Mouse (Mus musculus): Measurements from ENCODE around the gene Ascc2. TPM values are rescaled to one million over a fixed set of nuclear protein-coding genes. Genes with fewer than 3 reads are reported as not detected.
"Not testable (repeated sequence)": the region's sequence is repeated elsewhere in the genome, so short reads cannot be mapped to it uniquely, and the experiment has no call there.

Gene Ascc2
- polyA plus RNA-seq, 1 experiment from 2014 or later, result 36.5 TPM

- Histone ChIP-seq H3K9me3 (replicated peaks) (no peaks in the 10 kb centered on the region), H3K9ac (no peak overlapping the region), H3K27me3 (no peaks in the 10 kb centered on the region), H3K4me3 (replicated peaks) (no peak overlapping the region), H3K4me2 (no peak overlapping the region), H3K36me3 (peaks cover 15% of the 10 kb centered on the region), H3K4me1 (no peaks in the 10 kb centered on the region), H3K27ac (no peak overlapping the region)
- WGBS, result 19% methylated on average over 3 of the region's 3 CpGs
- ATAC-seq (replicated peaks; ENCODE audit: low FRiP score), result no peak
Measured at GRCm38 (mm10) chr11:4687874-4688273, 50.3 kb downstream of the Ascc2 start.

- ATAC-seq (replicated peaks; ENCODE audit: low FRiP score), result no peak
- Histone ChIP-seq H3K9me3 (replicated peaks) (no peaks in the 10 kb centered on the region), H3K27me3 (no peaks in the 10 kb centered on the region), H3K9ac (no peak overlapping the region), H3K4me3 (replicated peaks) (no peak overlapping the region), H3K27ac (no peak overlapping the region), H3K4me2 (no peak overlapping the region), H3K4me1 (no peaks in the 10 kb centered on the region), H3K36me3 (peaks cover 5% of the 10 kb centered on the region)
- WGBS, result 46% methylated on average over 11 of the region's 11 CpGs
Measured at GRCm38 (mm10) chr11:4688632-4689380, 51.3 kb downstream of the Ascc2 start.

DNA sequence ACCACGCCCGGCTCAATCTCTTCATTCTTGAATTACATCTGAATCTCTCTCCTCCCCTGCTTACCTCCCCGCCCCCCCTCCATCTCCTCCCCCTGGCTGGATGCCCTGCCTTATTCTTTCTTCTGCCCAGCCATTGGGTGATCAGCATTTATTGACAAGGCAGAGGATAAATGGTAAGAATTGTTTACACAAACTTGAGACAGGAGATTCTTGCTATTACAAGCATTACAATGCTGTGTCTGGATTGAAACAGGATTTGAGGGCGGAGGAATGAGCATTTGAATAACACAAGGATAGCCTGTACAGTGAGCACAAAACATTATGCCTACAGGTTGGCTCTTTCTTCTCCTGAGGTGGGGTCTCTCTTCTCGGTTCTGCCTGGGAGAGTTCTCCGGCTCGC is 52.8 kb downstream of the Ascc2 start:
- 0 out of 2 replicates have a peak, but pooled peaks cover 7% of the 10 kb centered on the region for H3K9me3 ChIP-seq (replicated peaks)
- WGBS, result 73% methylated on average over 7 of the region's 7 CpGs
- ATAC-seq (replicated peaks; ENCODE audit: low FRiP score), result no peak
- no peak overlapping the region for H3K4me3 ChIP-seq (replicated peaks)
- H3K9ac ChIP-seq, result no peak overlapping the region
- no peak overlapping the region for H3K4me2 ChIP-seq
- no peaks in the 10 kb centered on the region for H3K4me1 ChIP-seq
- H3K27ac ChIP-seq, result no peak overlapping the region
- no peaks in the 10 kb centered on the region for H3K36me3 ChIP-seq
- no peaks in the 10 kb centered on the region for H3K27me3 ChIP-seq

GRCm38 (mm10) chr11:4691213-4691612 is 53.7 kb downstream of the Ascc2 start:
- WGBS, result 66% methylated on average over 10 of the region's 10 CpGs
- ATAC-seq (replicated peaks; ENCODE audit: low FRiP score), result no peak
- no peak overlapping the region for H3K4me3 ChIP-seq (replicated peaks)
- H3K27ac ChIP-seq, result no peak overlapping the region
- H3K27me3 ChIP-seq, result no peaks in the 10 kb centered on the region
- no peaks in the 10 kb centered on the region for H3K36me3 ChIP-seq
- H3K4me1 ChIP-seq, result no peaks in the 10 kb centered on the region
- H3K9ac ChIP-seq, result no peak overlapping the region
- H3K4me2 ChIP-seq, result no peak overlapping the region
- H3K9me3 ChIP-seq (replicated peaks), result 0 out of 2 replicates have a peak, but pooled peaks cover 7% of the 10 kb centered on the region

- H3K4me1 ChIP-seq, result no peaks in the 10 kb centered on the region
Measured at GRCm38 (mm10) chr11:4692162-4692561, 54.6 kb downstream of the Ascc2 start.

DNA sequence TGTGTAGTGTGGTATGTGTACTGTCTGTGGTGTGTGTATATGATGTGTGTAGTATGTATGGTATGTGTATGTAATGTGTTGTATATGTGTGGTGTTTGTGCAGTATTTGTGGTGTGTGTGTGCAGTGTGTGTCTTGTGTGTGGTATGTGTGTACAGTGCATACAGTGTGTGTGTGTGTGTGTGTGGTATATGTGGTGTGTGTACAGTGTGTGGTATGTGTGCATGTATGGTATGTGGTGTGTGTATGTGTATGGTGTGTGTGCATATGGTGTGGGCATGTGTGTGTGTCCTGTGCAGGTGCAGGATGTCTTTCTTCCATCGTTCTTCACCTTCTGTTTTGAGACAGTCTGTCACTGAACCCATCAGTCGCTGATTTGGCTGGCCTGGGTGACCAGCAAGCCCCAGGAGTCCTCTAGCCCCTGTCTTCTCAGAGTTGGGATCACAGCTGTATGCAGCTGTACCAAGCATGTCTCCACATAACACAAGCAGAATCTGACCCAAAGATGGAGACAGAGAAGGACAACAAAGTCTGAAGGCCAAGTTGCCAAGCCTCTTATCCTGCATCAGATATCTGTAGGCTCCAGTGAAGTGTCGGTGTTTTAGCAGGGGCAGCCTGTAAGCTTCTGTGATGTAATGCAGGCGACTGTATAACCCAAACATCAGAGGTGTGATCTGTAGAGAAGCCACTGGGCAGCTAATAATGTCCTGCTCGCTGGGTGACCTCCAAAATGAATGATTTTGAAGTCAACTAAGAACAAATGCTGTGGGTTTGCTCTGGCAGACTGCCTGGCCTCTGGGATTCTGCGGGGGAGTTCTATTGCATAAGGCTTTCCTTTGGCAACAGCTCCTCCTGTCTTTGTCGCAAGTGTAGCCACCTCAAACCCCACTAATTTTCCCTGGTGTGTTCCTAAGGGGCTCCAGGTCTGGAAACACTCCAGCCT is 59.8 kb downstream of the Ascc2 start:
- 0 out of 2 replicates have a peak, but pooled peaks cover 7% of the 10 kb centered on the region for H3K9me3 ChIP-seq (replicated peaks)
- no peak overlapping the region for H3K4me3 ChIP-seq (replicated peaks)
- WGBS, result 49% methylated on average over 7 of the region's 7 CpGs
- H3K9ac ChIP-seq, result no peak overlapping the region
- H3K36me3 ChIP-seq, result peaks cover 20% of the 10 kb centered on the region
- no peaks in the 10 kb centered on the region for H3K4me1 ChIP-seq
- no peak overlapping the region for H3K4me2 ChIP-seq
- no peak overlapping the region for H3K27ac ChIP-seq
- no peak for ATAC-seq (replicated peaks; ENCODE audit: low FRiP score)
- no peaks in the 10 kb centered on the region for H3K27me3 ChIP-seq

More at GRCm38 (mm10) chr11:4692162-4692561, 54.6 kb downstream of the Ascc2 start:
- Histone ChIP-seq H3K27me3 (no peaks in the 10 kb centered on the region), H3K4me2 (no peak overlapping the region), H3K36me3 (no peaks in the 10 kb centered on the region), H3K4me3 (replicated peaks) (no peak overlapping the region), H3K9me3 (replicated peaks) (0 out of 2 replicates have a peak, but pooled peaks cover 7% of the 10 kb centered on the region), H3K27ac (no peak overlapping the region), H3K9ac (no peak overlapping the region)
- no peak for ATAC-seq (replicated peaks; ENCODE audit: low FRiP score)
- WGBS, result 88% methylated on average over 11 of the region's 11 CpGs

GRCm38 (mm10) chr11:4700726-4701125 is 63.2 kb downstream of the Ascc2 start:
- WGBS, result 84% methylated on average over 8 of the region's 8 CpGs

DNA sequence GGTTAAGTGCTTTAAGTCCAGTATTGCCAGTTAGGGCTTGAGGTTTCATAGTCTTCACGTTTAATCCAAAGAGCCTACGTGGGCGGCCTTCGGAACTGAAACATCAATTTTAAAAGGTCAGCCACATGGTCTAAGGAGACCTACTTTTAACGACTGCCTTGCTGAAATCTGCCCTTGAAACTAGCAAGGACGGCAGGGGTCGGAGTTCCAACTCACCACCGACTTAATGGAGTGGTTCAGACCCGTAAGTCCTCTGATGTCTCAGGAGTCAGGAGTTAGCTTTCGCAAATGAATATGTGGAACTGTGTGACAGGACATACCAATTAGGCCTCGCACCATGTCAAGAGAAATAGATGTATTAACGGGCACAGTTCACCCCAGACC is 66.1 kb downstream of the Ascc2 start:
- WGBS, result 3% methylated on average over 12 of the region's 12 CpGs
- Histone ChIP-seq H3K9ac (peak overlapping the region; percentile 85), H3K27me3 (no peaks in the 10 kb centered on the region), H3K4me2 (peak overlapping the region; percentile 79), H3K4me3 (replicated peaks) (peak overlapping the region; percentile 89), H3K27ac (peak overlapping the region; percentile 84), H3K36me3 (peaks cover 23% of the 10 kb centered on the region), H3K9me3 (replicated peaks) (no peaks in the 10 kb centered on the region), H3K4me1 (peaks cover 13% of the 10 kb centered on the region)
- no peak; the same call in 1 of the 2 replicates for ATAC-seq (replicated peaks; ENCODE audit: low FRiP score)

More at GRCm38 (mm10) chr11:4700726-4701125, 63.2 kb downstream of the Ascc2 start:
- Histone ChIP-seq H3K4me1 (peaks cover 13% of the 10 kb centered on the region), H3K4me3 (replicated peaks) (no peak overlapping the region), H3K4me2 (no peak overlapping the region), H3K36me3 (peaks cover 23% of the 10 kb centered on the region), H3K27ac (no peak overlapping the region), H3K9ac (no peak overlapping the region), H3K9me3 (replicated peaks) (no peaks in the 10 kb centered on the region), H3K27me3 (no peaks in the 10 kb centered on the region)
- no peak for ATAC-seq (replicated peaks; ENCODE audit: low FRiP score)

GRCm38 (mm10) chr11:4704072-4704964 is 66.8 kb downstream of the Ascc2 start, which contains the start of the genes Uqcr10 and Zmat5:
Uqcr10 (minus strand) TSS chr11:4704342.
Zmat5 (plus strand) TSS chr11:4704678.
- Histone ChIP-seq H3K27ac (peak within 1 kb of the TSS; percentile 84), H3K4me2 (peak within 1 kb of the TSS; percentile 79), H3K9ac (peak within 1 kb of the TSS; percentile 85), H3K36me3 (peaks cover 23% of the 10 kb centered on the region), H3K9me3 (replicated peaks) (no peaks in the 10 kb centered on the region), H3K4me1 (peaks cover 13% of the 10 kb centered on the region), H3K4me3 (replicated peaks) (peak within 1 kb of the TSS; percentile 89), H3K27me3 (no peaks in the 10 kb centered on the region)
- WGBS, result under 1% methylated on average over 47 of the region's 47 CpGs
- peak; percentile 98 for ATAC-seq (replicated peaks; ENCODE audit: low FRiP score)

- WGBS, result 5% methylated on average over 4 of the region's 4 CpGs
- peak overlapping the region; percentile 58 for H3K9ac ChIP-seq
- H3K27ac ChIP-seq, result peak overlapping the region; percentile 66
- H3K9me3 ChIP-seq (replicated peaks), result no peaks in the 10 kb centered on the region
- H3K36me3 ChIP-seq, result peaks cover 23% of the 10 kb centered on the region
- no peaks in the 10 kb centered on the region for H3K27me3 ChIP-seq
- peak overlapping the region; percentile 79 for H3K4me2 ChIP-seq
- H3K4me3 ChIP-seq (replicated peaks), result peak overlapping the region; percentile 89
- H3K4me1 ChIP-seq, result peaks cover 13% of the 10 kb centered on the region
- no peak for ATAC-seq (replicated peaks; ENCODE audit: low FRiP score)
Measured at GRCm38 (mm10) chr11:4705178-4705577, 67.6 kb downstream of the Ascc2 start.

DNA sequence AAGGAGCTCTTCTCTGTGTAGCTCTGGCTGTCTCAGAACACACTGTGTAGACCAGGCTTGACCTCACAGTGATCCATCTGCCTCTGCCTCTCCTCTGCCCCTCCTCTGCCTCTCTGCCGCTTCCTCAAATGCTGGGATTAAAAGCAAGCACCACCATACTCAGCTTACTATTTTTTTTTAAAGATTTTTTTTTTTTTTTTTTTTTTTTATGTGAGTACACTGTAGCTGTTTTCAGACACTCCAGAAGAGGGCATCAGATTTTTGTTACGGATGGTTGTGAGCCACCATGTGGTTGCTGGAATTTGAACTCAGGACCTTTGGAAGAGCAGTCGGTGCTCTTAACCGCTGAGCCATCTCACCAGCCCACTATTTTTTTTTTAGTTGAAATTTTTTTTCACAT is 72.6 kb downstream of the Ascc2 start:
- 85% methylated on average over 4 of the region's 4 CpGs for WGBS
- not testable (repeated sequence) for H3K36me3 ChIP-seq; H3K4me3 ChIP-seq (replicated peaks); H3K4me2 ChIP-seq; ATAC-seq (replicated peaks; ENCODE audit: low FRiP score); H3K4me1 ChIP-seq; H3K27me3 ChIP-seq; H3K27ac ChIP-seq; H3K9ac ChIP-seq; H3K9me3 ChIP-seq (replicated peaks)

Measured in kidney, embryonic 15.5 days (tissue).